Mouse (Mus musculus): ENCODE results near the gene Cabin1. TPM values are rescaled to one million over a fixed set of nuclear protein-coding genes. Genes with fewer than 3 reads are reported as not detected.

Gene Cabin1
- polyA plus RNA-seq, 1 experiment, result 10.8 TPM

- no peak for TF ChIP-seq TAL1 (IDR thresholded peaks at IDR 0.05; ENCODE audit: low read length)
- TF ChIP-seq GATA1 (IDR thresholded peaks at IDR 0.05; ENCODE audit: low read length), result no peak
- Histone ChIP-seq H3K4me1 (ENCODE audit: control insufficient read depth) (no peaks in the 10 kb centered on the region), H3K36me3 (ENCODE audit: control insufficient read depth) (no peaks in the 10 kb centered on the region)
These were observed 25.1 kb upstream of the Cabin1 start for GRCm38 (mm10) chr10:75789081-75789735.

GRCm38 (mm10) chr10:75788277-75788676 lies 24.1 kb upstream of the Cabin1 start:
- Histone ChIP-seq H3K27me3 (ENCODE audit: control insufficient read depth) (peaks cover 18% of the 10 kb centered on the region), H3K4me3 (replicated peaks) (no peak overlapping the region), H3K9me3 (ENCODE audit: control insufficient read depth, low read length) (no peaks in the 10 kb centered on the region), H3K36me3 (ENCODE audit: control insufficient read depth) (no peaks in the 10 kb centered on the region), H3K4me1 (ENCODE audit: control insufficient read depth) (no peaks in the 10 kb centered on the region)
- TF ChIP-seq GATA1 (IDR thresholded peaks at IDR 0.05; ENCODE audit: low read length) (no peak), TAL1 (IDR thresholded peaks at IDR 0.05; ENCODE audit: low read length) (no peak)

More at GRCm38 (mm10) chr10:75789081-75789735, 25.1 kb upstream of the Cabin1 start:
- H3K4me3 ChIP-seq (replicated peaks), result no peak overlapping the region
- peaks cover 9% of the 10 kb centered on the region for H3K27me3 ChIP-seq (ENCODE audit: control insufficient read depth)
- H3K9me3 ChIP-seq (ENCODE audit: control insufficient read depth, low read length), result no peaks in the 10 kb centered on the region

- no peaks in the 10 kb centered on the region for H3K9me3 ChIP-seq (ENCODE audit: control insufficient read depth, low read length)
- no peak overlapping the region for H3K4me3 ChIP-seq (replicated peaks)
- peaks cover 40% of the 10 kb centered on the region for H3K27me3 ChIP-seq (ENCODE audit: control insufficient read depth)
- no peaks in the 10 kb centered on the region for H3K36me3 ChIP-seq (ENCODE audit: control insufficient read depth)
- TF ChIP-seq TAL1 (IDR thresholded peaks at IDR 0.05; ENCODE audit: low read length), result no peak
- TF ChIP-seq GATA1 (IDR thresholded peaks at IDR 0.05; ENCODE audit: low read length), result no peak
- peaks cover 2% of the 10 kb centered on the region for H3K4me1 ChIP-seq (ENCODE audit: control insufficient read depth)
These were observed 21.3 kb upstream of the Cabin1 start for GRCm38 (mm10) chr10:75785442-75785841.

- no peaks in the 10 kb centered on the region for H3K9me3 ChIP-seq (ENCODE audit: control insufficient read depth, low read length)
- H3K36me3 ChIP-seq (ENCODE audit: control insufficient read depth), result no peaks in the 10 kb centered on the region
- H3K4me3 ChIP-seq (replicated peaks), result peak within 1 kb of the TSS; percentile 38
- TF ChIP-seq TAL1 (IDR thresholded peaks at IDR 0.05; ENCODE audit: low read length), result no peak
- no peak for TF ChIP-seq GATA1 (IDR thresholded peaks at IDR 0.05; ENCODE audit: low read length)
- H3K27me3 ChIP-seq (ENCODE audit: control insufficient read depth), result peaks cover 74% of the 10 kb centered on the region
- peaks cover 2% of the 10 kb centered on the region for H3K4me1 ChIP-seq (ENCODE audit: control insufficient read depth)
These were observed 16.8 kb upstream of the Cabin1 start, which contains the start of the genes Gm20441 and Gstt3 for GRCm38 (mm10) chr10:75780769-75781578. Gm20441 (minus strand) TSS chr10:75780954. Gstt3 (minus strand) TSS chr10:75781414.

- Histone ChIP-seq H3K9me3 (ENCODE audit: control insufficient read depth, low read length) (no peaks in the 10 kb centered on the region), H3K4me1 (ENCODE audit: control insufficient read depth) (peaks cover 2% of the 10 kb centered on the region), H3K27me3 (ENCODE audit: control insufficient read depth) (peaks cover 75% of the 10 kb centered on the region), H3K4me3 (replicated peaks) (no peak overlapping the region), H3K36me3 (ENCODE audit: control insufficient read depth) (no peaks in the 10 kb centered on the region)
- TF ChIP-seq GATA1 (IDR thresholded peaks at IDR 0.05; ENCODE audit: low read length), result no peak
- no peak for TF ChIP-seq TAL1 (IDR thresholded peaks at IDR 0.05; ENCODE audit: low read length)
These were observed 15.3 kb upstream of the Cabin1 start for GRCm38 (mm10) chr10:75779206-75780174.

- Histone ChIP-seq H3K36me3 (ENCODE audit: control insufficient read depth) (no peaks in the 10 kb centered on the region), H3K9me3 (ENCODE audit: control insufficient read depth, low read length) (no peaks in the 10 kb centered on the region), H3K4me3 (replicated peaks) (no peak overlapping the region), H3K4me1 (ENCODE audit: control insufficient read depth) (peaks cover 13% of the 10 kb centered on the region), H3K27me3 (ENCODE audit: control insufficient read depth) (peaks cover 62% of the 10 kb centered on the region)
- TF ChIP-seq GATA1 (IDR thresholded peaks at IDR 0.05; ENCODE audit: low read length) (no peak), TAL1 (IDR thresholded peaks at IDR 0.05; ENCODE audit: low read length) (no peak)
These were observed 13.7 kb upstream of the Cabin1 start for GRCm38 (mm10) chr10:75777885-75778284.

- H3K36me3 ChIP-seq (ENCODE audit: control insufficient read depth), result no peaks in the 10 kb centered on the region
- H3K9me3 ChIP-seq (ENCODE audit: control insufficient read depth, low read length), result no peaks in the 10 kb centered on the region
- TF ChIP-seq TAL1 (IDR thresholded peaks at IDR 0.05; ENCODE audit: low read length), result no peak
- TF ChIP-seq GATA1 (IDR thresholded peaks at IDR 0.05; ENCODE audit: low read length), result no peak
- peaks cover 49% of the 10 kb centered on the region for H3K27me3 ChIP-seq (ENCODE audit: control insufficient read depth)
- H3K4me3 ChIP-seq (replicated peaks), result no peak overlapping the region
- H3K4me1 ChIP-seq (ENCODE audit: control insufficient read depth), result peaks cover 24% of the 10 kb centered on the region
These were observed 12.4 kb upstream of the Cabin1 start for GRCm38 (mm10) chr10:75776562-75776961.

- Histone ChIP-seq H3K4me1 (ENCODE audit: control insufficient read depth) (peaks cover 21% of the 10 kb centered on the region), H3K4me3 (replicated peaks) (no peak overlapping the region), H3K27me3 (ENCODE audit: control insufficient read depth) (peaks cover 29% of the 10 kb centered on the region), H3K9me3 (ENCODE audit: control insufficient read depth, low read length) (no peaks in the 10 kb centered on the region), H3K36me3 (ENCODE audit: control insufficient read depth) (no peaks in the 10 kb centered on the region)
- no peak for TF ChIP-seq GATA1 (IDR thresholded peaks at IDR 0.05; ENCODE audit: low read length)
- TF ChIP-seq TAL1 (IDR thresholded peaks at IDR 0.05; ENCODE audit: low read length), result no peak
These were observed 10.4 kb upstream of the Cabin1 start for GRCm38 (mm10) chr10:75774587-75774986.

All from erythroblast, embryonic 14.5 days (primary cell).